Mouse (Mus musculus) kidney, embryonic 14.5 days (tissue): ENCODE measurements around the gene Hist1h2bg. TPM values are rescaled to one million over a fixed set of nuclear protein-coding genes. Genes with fewer than 3 reads are reported as not detected.
"Not testable (repeated sequence)": the region's sequence is repeated elsewhere in the genome, so short reads cannot be mapped to it uniquely, and the experiment has no call there.

Source experiments
- ATAC-seq: fragments of 200-750 bp; cut with Nextera tagmentation; 2 replicates; pipeline ENCODE4 v1.8.0; 2017; ENCODE audit warnings: moderate number of reproducible peaks, mild to moderate bottlenecking, moderate TSS enrichment, moderate library complexity; ENCODE audit not compliant: low FRiP score, low TSS enrichment
- H3K27ac ChIP-seq: fragments of 300-500 bp; sonication (generic); 2 replicates; pipeline ENCODE4 v1.5.1; 2014; ENCODE audit warnings: low read depth, mild to moderate bottlenecking, low read length, moderate library complexity, mixed read lengths
- H3K27me3 ChIP-seq: fragments of 300-500 bp; sonication (generic); 2 replicates; pipeline ENCODE4 v1.6.1; 2014; ENCODE audit warnings: mild to moderate bottlenecking, low read length; ENCODE audit not compliant: control insufficient read depth, insufficient read depth
- H3K36me3 ChIP-seq: fragments of 300-500 bp; sonication (generic); 2 replicates; pipeline ENCODE4 v1.6.1; 2014; ENCODE audit warnings: low read length, mixed read lengths; ENCODE audit not compliant: control insufficient read depth, insufficient read depth
- H3K4me1 ChIP-seq: fragments of 300-500 bp; sonication (generic); 2 replicates; pipeline ENCODE4 v1.6.1; 2014; ENCODE audit warnings: low read length, mixed read lengths; ENCODE audit not compliant: control insufficient read depth, insufficient read depth
- H3K4me2 ChIP-seq: fragments of 300-500 bp; sonication (generic); replicated peaks from 2 replicates; pipeline ENCODE4 v1.6.1; 2014; ENCODE audit warnings: low read depth, mild to moderate bottlenecking, low read length
- H3K4me3 ChIP-seq: fragments of 300-500 bp; sonication (generic); 2 replicates; pipeline ENCODE4 v1.5.1; 2014; ENCODE audit warnings: mild to moderate bottlenecking, low read length
- H3K9ac ChIP-seq: fragments of 300-500 bp; sonication (generic); 2 replicates; pipeline ENCODE4 v1.6.1; 2014; ENCODE audit warnings: low read depth, mild to moderate bottlenecking, low read length, moderate library complexity
- H3K9me3 ChIP-seq: fragments of 300-500 bp; sonication (generic); 2 replicates; pipeline ENCODE4 v1.6.1; 2016; ENCODE audit warnings: low read length; ENCODE audit not compliant: control insufficient read depth
- WGBS: fragments of 180-500 bp; shearing (Covaris S2); extraction: QIAGEN DNeasy Blood & Tissue Kit; methylation state at CpG from one replicate; pipeline ENCODE4 v1.1.7; 2014; 5-methylcytosine and 5-hydroxymethylcytosine counted together
- polyA plus RNA-seq: library from polyadenylated mRNA; unstranded; fragments of >200 nt; fragmentation: Nextera tagmentation; extraction: Ambion mirVana; gene quantifications from 2 replicates; pipeline ENCODE4 v1.2.1, GENCODE M21; 2014

The Hist1h2bg gene
- polyA plus RNA-seq, 1 experiment from 2014 or later: 7.9 TPM

DNA sequence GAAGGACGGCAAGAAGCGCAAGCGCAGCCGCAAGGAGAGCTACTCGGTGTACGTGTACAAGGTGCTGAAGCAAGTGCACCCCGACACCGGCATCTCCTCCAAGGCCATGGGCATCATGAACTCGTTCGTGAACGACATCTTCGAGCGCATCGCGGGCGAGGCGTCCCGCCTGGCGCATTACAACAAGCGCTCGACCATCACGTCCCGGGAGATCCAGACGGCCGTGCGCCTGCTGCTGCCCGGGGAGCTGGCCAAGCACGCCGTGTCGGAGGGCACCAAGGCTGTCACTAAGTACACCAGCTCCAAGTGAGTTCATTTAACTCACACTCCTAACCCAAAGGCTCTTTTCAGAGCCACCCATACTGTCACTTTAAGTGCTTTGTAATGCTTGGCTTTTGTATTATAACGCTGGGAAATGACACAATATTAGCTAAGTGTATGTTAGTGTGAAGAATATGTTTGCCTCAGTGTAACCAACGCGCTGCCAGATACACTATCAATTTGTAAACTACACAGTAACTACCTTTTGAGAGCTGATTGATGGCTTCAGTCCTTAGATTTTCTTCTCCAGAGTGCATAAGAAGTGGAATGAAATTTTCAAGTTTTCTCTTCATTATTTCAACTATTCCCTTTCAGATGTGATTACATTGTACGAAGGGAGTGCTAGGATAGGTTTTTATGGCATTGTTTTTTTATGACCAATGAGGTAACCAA lies 465 bp downstream of the Hist1h2bg start:
- not testable (repeated sequence) for H3K27me3 ChIP-seq, H3K36me3 ChIP-seq, ATAC-seq, H3K9me3 ChIP-seq, H3K4me1 ChIP-seq
- Histone ChIP-seq H3K4me2 (peak overlapping the region; percentile 69), H3K4me3 (peak overlapping the region; percentile 43), H3K9ac (peak overlapping the region; percentile 82), H3K27ac (peak overlapping the region; percentile 92)
- WGBS: under 1% methylated on average over 13 of the region's 34 CpGs

DNA sequence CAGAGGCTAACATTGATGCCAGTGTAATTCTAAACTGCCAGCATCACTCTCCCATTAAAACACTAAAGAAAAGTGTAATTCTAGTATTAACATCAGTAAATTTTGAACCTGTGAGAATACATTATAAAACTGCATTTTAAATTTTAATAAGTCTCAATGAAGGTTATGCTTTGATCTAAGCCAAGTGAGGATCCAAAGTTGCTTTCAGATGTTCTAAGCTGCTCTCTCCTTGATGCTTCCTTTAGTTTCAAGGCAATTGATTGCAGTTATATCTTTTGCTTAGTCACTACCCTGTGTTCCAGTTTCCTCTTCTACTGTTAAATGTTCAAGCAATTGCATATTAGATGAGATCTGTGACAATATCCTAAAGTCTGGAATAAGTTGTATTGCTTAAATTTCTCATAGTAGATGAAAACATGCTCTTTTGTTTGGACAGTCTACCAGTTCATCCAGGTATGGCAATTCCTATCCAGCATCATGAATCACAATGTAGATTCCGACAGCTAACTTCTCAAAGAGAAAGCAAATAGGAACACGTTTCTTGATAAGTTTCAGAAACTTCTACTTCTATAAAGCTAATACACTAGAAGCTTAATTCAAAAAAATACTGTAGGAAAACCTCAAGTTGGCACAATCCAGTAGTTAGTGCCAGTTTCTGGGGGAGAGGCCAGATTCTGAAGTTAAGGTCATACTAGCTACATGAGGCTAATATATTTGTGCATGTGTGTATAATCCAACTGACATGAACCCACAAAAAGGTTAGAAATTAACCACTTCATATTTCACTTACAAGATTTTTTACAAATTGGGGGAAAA lies 1.2 kb downstream of the Hist1h2bg start:
- peak overlapping the region; percentile 69 for H3K4me2 ChIP-seq
- WGBS: 27% methylated on average over 2 of the region's 2 CpGs
- H3K9me3 ChIP-seq: no peaks in the 10 kb centered on the region
- H3K36me3 ChIP-seq: no peaks in the 10 kb centered on the region
- ATAC-seq: no peak
- H3K27ac ChIP-seq: peak overlapping the region; percentile 92
- 0 out of 2 replicates have a peak, but pooled peaks cover 6% of the 10 kb centered on the region for H3K4me1 ChIP-seq
- peak overlapping the region; percentile 82 for H3K9ac ChIP-seq
- H3K27me3 ChIP-seq: no peaks in the 10 kb centered on the region
- peak overlapping the region; percentile 43 for H3K4me3 ChIP-seq

DNA sequence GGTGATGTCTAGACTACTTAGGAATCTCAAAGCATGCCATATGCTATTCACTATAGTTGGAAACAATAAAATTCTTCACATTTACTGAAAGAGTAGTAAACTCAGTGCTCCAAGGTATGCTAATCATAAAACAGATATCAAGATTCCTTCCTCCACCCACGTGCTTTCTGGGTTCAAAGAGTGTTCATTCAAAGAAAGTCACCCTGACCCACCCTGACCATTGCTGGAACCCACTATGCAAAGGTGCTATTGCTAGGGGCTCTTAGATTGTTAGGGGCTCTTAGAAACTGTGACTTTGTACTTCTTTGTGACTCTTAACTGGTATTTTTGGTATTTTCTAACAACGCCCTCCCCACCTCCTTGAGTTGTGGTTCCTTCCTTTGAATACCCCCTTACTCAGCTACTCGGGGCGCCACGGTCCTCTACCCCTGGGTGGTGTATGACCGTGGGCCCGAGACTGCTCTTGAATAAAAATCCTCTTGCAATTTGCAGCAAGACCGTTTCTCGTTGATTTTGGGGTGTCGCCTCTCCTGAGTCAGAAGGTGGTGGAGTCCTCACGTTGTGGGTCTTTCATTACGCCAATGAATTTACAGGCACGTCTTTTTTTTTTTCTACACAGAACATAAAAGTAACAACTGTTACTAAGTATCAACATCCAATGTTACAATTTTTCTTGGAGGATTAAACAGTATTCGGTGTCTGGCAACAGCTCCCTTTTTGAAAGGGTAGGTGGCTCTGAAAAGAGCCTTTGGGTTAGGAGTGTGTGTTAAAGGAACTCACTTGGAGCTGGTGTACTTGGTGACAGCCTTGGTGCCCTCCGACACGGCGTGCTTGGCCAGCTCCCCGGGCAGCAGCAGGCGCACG lies 2.1 kb downstream of the Hist1h2bg start:
- WGBS: 12% methylated on average over 17 of the region's 20 CpGs

DNA sequence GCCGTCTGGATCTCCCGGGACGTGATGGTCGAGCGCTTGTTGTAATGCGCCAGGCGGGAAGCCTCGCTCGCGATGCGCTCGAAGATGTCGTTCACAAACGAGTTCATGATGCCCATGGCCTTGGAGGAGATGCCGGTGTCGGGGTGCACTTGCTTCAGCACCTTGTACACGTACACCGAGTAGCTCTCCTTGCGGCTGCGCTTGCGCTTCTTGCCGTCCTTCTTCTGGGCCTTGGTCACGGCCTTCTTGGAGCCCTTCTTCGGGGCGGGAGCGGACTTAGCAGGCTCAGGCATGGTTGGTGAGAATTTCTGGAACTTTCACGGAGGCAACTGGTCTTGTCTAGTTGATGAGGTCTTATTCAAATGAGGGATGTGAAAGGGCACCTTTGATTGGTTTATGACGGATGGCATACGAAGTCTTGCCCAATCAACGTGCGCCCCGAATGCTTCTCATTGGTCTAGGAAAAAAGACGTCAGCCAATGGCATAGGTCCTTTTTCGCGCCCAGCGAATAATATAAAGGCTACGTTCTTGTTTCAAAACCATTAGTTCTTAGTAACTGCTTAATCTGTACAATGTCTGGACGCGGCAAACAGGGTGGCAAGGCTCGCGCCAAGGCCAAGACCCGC lies 2.8 kb downstream of the Hist1h2bg start, which contains the start of the genes Hist1h2bf and Hist1h2ad:
Gene Hist1h2bf, minus strand, starts transcription at position 299 of the 627 bp plus-strand sequence.
Gene Hist1h2ad, plus strand, starts transcription at position 484 of the 627 bp plus-strand sequence.
- under 1% methylated on average over 30 of the region's 42 CpGs for WGBS
- not testable (repeated sequence) for H3K4me1 ChIP-seq, H3K9me3 ChIP-seq, H3K36me3 ChIP-seq, H3K27me3 ChIP-seq
- Histone ChIP-seq H3K4me3 (peak within 1 kb of the TSS; percentile 54), H3K27ac (peak within 1 kb of the TSS; percentile 94), H3K4me2 (peak within 1 kb of the TSS; percentile 69), H3K9ac (peak within 1 kb of the TSS; percentile 82)
- peak; percentile 92 for ATAC-seq

More for the DNA sequence above, 2.1 kb downstream of the Hist1h2bg start:
- not testable (repeated sequence) for H3K9me3 ChIP-seq, H3K4me1 ChIP-seq, H3K36me3 ChIP-seq, ATAC-seq, H3K27me3 ChIP-seq
- Histone ChIP-seq H3K27ac (peak overlapping the region; percentile 92), H3K4me3 (peak overlapping the region; percentile 43), H3K9ac (peak overlapping the region; percentile 82), H3K4me2 (peak overlapping the region; percentile 69)

DNA sequence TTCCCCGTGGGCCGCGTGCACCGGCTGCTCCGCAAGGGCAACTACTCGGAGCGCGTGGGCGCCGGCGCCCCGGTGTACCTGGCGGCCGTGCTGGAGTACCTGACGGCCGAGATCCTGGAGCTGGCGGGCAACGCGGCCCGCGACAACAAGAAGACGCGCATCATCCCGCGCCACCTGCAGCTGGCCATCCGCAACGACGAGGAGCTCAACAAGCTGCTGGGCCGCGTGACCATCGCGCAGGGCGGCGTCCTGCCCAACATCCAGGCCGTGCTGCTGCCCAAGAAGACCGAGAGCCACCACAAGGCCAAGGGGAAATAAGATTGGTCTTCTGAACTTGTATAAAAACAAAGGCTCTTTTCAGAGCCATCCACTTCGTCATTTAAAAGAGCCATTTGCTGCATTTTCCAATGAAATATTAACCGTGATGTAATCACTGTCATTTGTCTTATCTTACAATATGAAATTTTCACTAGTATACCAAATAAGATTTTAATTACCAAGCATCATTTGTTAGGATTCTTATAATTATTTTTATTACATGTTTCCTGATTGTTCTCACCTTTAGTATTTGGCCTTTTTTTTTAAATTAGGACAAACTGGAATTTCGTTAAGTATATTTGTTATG lies 3.5 kb downstream of the Hist1h2bg start:
- not testable (repeated sequence) for H3K36me3 ChIP-seq, ATAC-seq, H3K4me1 ChIP-seq, H3K9me3 ChIP-seq, H3K27me3 ChIP-seq
- Histone ChIP-seq H3K4me2 (peak overlapping the region; percentile 46), H3K4me3 (peak overlapping the region; percentile 54), H3K27ac (peak overlapping the region; percentile 94), H3K9ac (peak overlapping the region; percentile 82)
- WGBS: 4% methylated on average over 7 of the region's 39 CpGs

DNA sequence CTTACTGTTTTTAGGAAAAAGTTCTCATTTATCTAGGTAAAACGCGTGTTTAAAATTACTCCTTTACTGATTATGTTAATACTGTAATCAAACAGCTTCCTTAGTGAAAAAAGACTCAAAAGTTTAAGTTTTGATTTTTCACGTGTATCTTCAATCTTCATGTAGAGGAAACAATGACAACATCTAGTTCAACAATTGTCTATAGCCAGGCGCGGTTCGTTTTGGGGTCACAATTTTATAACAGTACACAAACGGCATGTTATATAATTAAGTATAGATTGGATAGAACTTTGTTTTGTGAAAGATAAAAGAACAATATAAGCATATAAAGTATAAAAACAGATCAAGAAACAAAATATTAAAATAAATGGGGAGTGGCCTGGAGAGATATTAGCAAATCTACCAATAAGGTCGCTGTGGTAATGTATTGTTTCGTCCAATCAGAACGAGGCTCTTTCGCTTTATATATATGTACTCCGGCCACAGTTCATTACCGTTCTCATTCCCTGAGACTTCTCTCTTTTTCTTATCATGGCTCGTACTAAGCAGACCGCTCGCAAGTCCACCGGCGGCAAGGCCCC lies 4.2 kb downstream of the Hist1h2bg start, which contains the start of gene Hist1h3d:
Gene Hist1h3d, plus strand, starts transcription at position 493 of the 581 bp plus-strand sequence.
- WGBS: under 1% methylated on average over 18 of the region's 18 CpGs
- ATAC-seq: peak; percentile 66
- H3K9ac ChIP-seq: peak within 1 kb of the TSS; percentile 80
- peak within 1 kb of the TSS; percentile 94 for H3K27ac ChIP-seq
- H3K4me2 ChIP-seq: peak within 1 kb of the TSS; percentile 60
- peak within 1 kb of the TSS; percentile 54 for H3K4me3 ChIP-seq
- 0 out of 2 replicates have a peak, but pooled peaks cover 6% of the 10 kb centered on the region for H3K4me1 ChIP-seq
- no peaks in the 10 kb centered on the region for H3K9me3 ChIP-seq
- no peaks in the 10 kb centered on the region for H3K36me3 ChIP-seq
- no peaks in the 10 kb centered on the region for H3K27me3 ChIP-seq

DNA sequence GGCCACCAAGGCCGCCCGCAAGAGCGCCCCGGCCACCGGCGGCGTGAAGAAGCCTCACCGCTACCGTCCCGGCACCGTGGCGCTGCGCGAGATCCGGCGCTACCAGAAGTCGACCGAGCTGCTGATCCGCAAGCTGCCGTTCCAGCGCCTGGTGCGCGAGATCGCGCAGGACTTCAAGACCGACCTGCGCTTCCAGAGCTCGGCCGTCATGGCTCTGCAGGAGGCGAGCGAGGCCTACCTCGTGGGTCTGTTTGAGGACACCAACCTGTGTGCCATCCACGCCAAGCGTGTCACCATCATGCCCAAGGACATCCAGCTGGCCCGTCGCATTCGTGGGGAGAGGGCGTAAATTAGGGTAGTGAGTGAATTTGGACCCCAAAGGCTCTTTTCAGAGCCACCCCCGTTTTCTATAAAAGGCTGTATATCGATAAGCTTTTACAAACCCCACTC lies 4.7 kb downstream of the Hist1h2bg start:
- H3K9me3 ChIP-seq: not testable (repeated sequence)
- H3K4me2 ChIP-seq: peak overlapping the region; percentile 60

More for the DNA sequence above, 4.7 kb downstream of the Hist1h2bg start:
- WGBS: 0% methylated on average over 8 of the region's 40 CpGs
- peak overlapping the region; percentile 54 for H3K4me3 ChIP-seq
- peak overlapping the region; percentile 78 for H3K27ac ChIP-seq
- peak overlapping the region; percentile 80 for H3K9ac ChIP-seq
- not testable (repeated sequence) for H3K4me1 ChIP-seq, ATAC-seq, H3K27me3 ChIP-seq, H3K36me3 ChIP-seq
